Mouse (Mus musculus): ENCODE measurements around the gene Pcbp3. TPM values are rescaled to one million over a fixed set of nuclear protein-coding genes. Genes with fewer than 3 reads are reported as not detected.

Gene Pcbp3
- polyA plus RNA-seq, 1 experiment, result 250 TPM

GRCm38 (mm10) chr10:76859355-76860127 is 102.1 kb downstream of the Pcbp3 start:
- peak; percentile 14 to 35 for DNase-seq (ENCODE audit: extremely low spot score in 1 of 2, low spot score in 1 of 2)

DNA sequence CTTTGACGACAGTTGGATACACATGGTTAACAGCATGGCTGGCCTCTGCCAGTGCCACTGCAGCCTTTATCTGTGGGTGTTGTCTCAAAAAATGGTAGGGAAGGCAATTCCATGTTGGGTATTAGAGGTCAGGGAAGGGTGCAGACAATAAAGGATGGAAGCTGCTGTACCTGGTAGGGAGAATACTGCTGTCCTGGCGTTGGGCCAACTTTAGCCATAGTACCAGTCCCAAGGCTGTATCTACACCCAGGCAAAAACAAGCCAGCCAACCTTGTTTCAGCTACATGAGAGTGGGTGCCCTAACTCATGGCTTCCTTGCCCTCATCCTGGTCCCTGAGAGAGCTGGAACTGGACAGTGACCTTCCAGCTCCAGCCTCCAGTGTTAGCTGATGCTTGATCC is 103.8 kb downstream of the Pcbp3 start:
- no peak for DNase-seq (ENCODE audit: extremely low spot score in 1 of 2, low spot score in 1 of 2)

DNA sequence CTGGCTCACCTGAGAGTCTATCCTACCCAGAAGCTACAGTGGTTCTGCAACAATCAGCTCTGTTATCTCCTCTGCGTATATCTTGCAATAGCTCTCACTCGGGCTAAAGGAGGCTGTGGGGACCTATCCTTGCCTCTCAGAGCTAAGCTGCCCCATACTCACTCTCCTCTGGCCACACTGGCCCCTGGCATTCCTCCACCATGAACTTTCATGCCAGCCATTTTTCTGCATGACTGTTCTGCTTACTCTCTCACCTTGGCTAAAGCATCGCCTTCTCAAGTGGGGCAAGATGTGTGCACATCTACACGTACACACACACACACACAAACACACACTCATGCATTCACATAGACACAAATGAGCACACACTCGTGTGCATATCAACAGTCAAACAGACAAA is 115.2 kb downstream of the Pcbp3 start:
- no peak for DNase-seq (ENCODE audit: extremely low spot score in 1 of 2, low spot score in 1 of 2)

DNA sequence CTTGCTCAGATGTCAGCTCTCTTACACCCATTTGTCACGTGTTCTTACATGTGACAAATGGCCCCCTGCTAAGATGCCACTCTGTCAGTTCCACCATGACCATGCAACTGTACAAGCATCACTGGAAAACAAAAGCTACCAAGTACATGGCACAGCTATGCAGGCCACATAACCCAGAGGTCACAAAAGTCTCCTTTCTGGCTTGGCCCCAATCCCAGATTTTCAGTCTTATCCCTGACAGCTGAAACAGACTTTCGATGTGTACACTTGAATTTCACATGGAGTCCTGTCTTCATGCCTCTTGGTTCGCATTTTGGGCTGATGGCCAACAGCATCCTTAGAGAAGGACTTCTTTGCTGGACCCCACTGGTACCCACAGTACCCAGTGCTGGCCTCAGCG is 116.8 kb downstream of the Pcbp3 start:
- no peak for DNase-seq (ENCODE audit: extremely low spot score in 1 of 2, low spot score in 1 of 2)

DNA sequence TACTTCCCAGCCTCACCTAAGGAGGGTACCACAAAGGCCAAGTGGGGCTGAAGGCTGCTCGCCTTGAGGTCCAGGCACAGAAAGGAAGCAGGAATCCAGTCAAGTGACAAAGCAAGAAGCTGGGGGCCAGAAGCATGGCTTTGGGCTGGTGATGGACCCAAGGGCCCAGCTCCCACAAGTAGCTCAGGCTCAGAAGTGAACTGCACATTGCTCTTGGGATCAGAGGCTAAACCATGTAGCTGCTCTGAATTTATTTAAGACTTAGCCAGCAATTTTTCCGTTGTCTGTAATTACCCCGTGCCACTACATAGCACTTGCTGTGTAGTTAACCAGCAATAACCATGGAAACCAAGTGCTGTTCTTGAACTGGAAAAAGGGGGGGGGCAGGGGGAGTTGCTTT is 117.3 kb downstream of the Pcbp3 start:
- DNase-seq (ENCODE audit: extremely low spot score in 1 of 2, low spot score in 1 of 2), result no peak

GRCm38 (mm10) chr10:76842087-76842486 is 119.6 kb downstream of the Pcbp3 start:
- DNase-seq (ENCODE audit: extremely low spot score in 1 of 2, low spot score in 1 of 2), result no peak

- no peak for DNase-seq (ENCODE audit: extremely low spot score in 1 of 2, low spot score in 1 of 2)
Observed at GRCm38 (mm10) chr10:76841220-76841619, 120.5 kb downstream of the Pcbp3 start.

DNA sequence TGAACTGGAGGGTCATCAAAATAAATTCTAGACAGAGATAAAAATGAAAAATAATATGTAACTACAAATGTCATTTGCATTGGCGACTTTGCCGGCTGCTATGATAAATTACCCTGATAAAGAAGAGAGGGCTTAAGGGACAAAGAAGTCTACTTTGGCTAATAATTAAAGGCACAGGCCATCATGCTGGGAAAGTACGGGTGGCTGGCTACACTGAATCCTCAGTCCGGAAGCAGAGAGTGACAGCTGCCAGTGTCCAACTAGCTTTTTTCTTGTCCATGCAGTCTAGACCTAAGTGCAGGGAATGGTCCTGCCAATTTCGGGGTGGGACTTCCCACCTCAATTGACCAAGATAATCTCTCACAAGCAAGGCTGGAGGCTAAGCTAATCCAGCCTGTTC is 121.1 kb downstream of the Pcbp3 start:
- DNase-seq (ENCODE audit: extremely low spot score in 1 of 2, low spot score in 1 of 2), result no peak

DNA sequence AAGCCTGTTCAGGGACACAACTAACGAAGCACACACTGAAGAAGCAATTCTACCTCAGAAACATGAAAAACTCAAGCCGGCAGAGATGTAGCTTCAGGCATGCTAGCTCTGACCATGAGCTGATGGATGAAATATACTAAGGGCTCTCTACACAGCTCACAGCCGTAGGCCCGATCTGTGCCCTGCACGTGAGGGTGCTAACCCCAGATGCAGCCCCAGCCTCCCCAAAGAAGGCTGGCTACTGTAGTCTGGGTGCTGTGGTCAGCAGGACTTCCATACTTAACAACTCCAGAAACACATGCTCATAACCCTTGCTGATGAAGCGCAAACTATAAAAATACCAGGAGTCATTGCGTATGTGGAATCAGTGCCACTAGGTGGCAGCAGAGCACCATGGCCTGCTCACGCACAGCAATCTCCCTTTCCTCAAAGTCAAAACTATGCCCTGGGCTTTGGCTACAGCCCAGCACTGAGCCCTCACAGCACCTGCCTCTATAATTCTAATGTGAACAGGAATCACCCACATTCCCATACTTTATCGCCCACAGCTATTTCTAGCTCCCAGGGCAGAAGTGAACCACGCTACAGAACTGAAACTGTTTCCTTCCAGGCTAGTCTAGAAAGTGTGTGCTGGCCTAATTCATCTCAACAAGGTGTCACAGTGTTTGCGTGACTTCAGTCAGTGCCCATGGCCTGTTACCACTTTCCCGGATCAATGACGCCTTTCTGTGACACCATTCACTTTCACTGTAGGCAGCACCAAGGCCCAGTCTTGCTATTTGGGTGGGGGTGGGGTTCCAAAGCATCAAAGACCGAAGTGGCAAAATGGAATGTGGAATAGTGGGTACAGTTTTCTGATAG is 126.0 kb downstream of the Pcbp3 start:
- peak; percentile 53 to 94 for DNase-seq (ENCODE audit: extremely low spot score in 1 of 2, low spot score in 1 of 2)

GRCm38 (mm10) chr10:76832841-76833240 is 128.8 kb downstream of the Pcbp3 start:
- DNase-seq (ENCODE audit: extremely low spot score in 1 of 2, low spot score in 1 of 2), result no peak

- no peak for DNase-seq (ENCODE audit: extremely low spot score in 1 of 2, low spot score in 1 of 2)
Observed at GRCm38 (mm10) chr10:76831915-76832314, 129.8 kb downstream of the Pcbp3 start.

DNA sequence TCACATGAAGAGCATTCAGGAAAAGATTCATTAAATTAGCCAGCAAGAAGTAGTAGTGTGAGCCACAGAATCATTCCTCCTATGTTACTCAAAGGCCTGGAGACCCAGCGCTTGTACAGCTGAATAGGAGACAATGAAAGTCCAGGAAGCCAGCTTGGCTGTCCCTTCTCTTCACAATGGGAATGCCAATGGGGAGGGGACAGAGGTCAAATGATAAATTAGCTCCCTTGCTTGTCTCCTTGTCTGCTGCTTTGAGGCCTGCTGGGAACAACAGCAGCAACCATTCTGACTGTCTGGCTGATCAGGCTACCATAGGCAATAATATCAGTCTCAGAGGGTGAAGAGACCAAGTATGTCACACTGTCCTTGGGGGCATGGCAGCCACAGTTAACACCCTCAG is 130.5 kb downstream of the Pcbp3 start:
- DNase-seq (ENCODE audit: extremely low spot score in 1 of 2, low spot score in 1 of 2), result no peak

GRCm38 (mm10) chr10:76828936-76829335 is 132.8 kb downstream of the Pcbp3 start:
- DNase-seq (ENCODE audit: extremely low spot score in 1 of 2, low spot score in 1 of 2), result no peak

DNA sequence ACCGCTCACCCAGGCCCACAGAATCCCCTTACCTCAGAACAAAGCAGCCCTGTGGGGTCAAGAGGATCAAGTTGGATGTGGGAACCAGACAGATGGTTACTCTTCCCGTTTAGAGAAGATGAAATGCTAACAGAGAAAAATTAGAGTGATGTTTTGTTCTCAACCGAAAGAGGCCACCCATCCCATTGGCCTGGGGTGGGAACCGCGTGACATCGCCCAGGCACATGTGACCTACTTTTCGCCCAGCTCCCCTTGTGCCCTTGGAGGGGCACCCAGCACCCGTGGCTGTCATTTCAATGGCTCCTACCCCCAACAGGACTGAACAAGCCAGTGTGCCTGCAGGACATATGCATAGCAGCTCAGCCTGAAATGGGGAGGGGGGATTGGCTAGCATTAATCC is 139.0 kb downstream of the Pcbp3 start:
- DNase-seq (ENCODE audit: extremely low spot score in 1 of 2, low spot score in 1 of 2), result no peak

DNA sequence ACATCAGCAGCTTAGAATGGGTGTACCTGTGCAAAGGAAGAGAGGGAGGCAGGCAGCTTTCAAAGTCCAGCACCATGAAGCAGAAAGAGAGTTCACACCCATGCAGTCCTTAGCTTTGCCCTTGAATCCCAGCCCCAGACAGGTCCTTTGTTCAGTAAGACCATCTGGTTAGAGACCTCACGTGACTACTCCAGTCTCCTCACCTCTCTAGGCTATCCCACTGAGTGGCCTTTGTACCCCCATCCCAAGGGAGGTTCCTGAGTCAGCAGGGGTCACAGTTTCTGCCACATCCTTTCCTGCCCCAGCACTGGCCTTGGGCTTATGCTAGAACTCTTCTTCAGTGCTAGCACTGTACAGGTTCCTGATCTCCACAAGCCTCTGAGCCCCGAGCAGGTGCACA is 142.4 kb downstream of the Pcbp3 start:
- no peak for DNase-seq (ENCODE audit: extremely low spot score in 1 of 2, low spot score in 1 of 2)

- no peak for DNase-seq (ENCODE audit: extremely low spot score in 1 of 2, low spot score in 1 of 2)
Observed at GRCm38 (mm10) chr10:76818337-76818736, 143.3 kb downstream of the Pcbp3 start.

- DNase-seq (ENCODE audit: extremely low spot score in 1 of 2, low spot score in 1 of 2), result no peak
Observed at GRCm38 (mm10) chr10:76816930-76817329, 144.8 kb downstream of the Pcbp3 start.

DNA sequence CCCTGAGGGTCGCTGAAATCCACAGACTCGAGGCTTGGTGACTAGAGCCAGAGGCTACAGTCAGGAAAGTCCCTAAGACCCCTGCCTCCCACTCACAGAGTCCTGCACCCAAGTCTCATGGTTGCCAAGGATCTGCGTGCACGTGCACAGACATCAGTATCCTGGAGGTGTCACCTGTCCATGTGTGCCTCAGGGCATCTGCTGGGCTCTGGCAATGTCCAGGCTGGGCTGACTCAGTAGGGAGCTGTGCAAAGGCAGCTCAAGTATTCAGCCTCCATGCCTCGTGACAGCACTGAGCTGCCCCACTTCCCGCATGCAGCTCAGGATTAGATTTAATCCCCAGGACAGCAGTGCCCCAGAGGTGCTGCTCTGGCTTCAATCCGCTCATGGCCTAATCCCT is 145.3 kb downstream of the Pcbp3 start:
- no peak for DNase-seq (ENCODE audit: extremely low spot score in 1 of 2, low spot score in 1 of 2)

GRCm38 (mm10) chr10:76815481-76815880 is 146.2 kb downstream of the Pcbp3 start:
- no peak for DNase-seq (ENCODE audit: extremely low spot score in 1 of 2, low spot score in 1 of 2)

- no peak for DNase-seq (ENCODE audit: extremely low spot score in 1 of 2, low spot score in 1 of 2)
Observed at GRCm38 (mm10) chr10:76814811-76815210, 146.9 kb downstream of the Pcbp3 start.

GRCm38 (mm10) chr10:76809916-76810660 is 151.6 kb downstream of the Pcbp3 start:
- DNase-seq (ENCODE audit: extremely low spot score in 1 of 2, low spot score in 1 of 2), result no peak
